Mouse (Mus musculus): Measurements from ENCODE around the gene Nemf. TPM values are rescaled to one million over a fixed set of nuclear protein-coding genes. Genes with fewer than 3 reads are reported as not detected.
"Not testable (repeated sequence)": the region's sequence is repeated elsewhere in the genome, so short reads cannot be mapped to it uniquely, and the experiment has no call there.

The Nemf gene
- polyA plus RNA-seq, 1 experiment from 2014 or later, result 89.8 TPM

DNA sequence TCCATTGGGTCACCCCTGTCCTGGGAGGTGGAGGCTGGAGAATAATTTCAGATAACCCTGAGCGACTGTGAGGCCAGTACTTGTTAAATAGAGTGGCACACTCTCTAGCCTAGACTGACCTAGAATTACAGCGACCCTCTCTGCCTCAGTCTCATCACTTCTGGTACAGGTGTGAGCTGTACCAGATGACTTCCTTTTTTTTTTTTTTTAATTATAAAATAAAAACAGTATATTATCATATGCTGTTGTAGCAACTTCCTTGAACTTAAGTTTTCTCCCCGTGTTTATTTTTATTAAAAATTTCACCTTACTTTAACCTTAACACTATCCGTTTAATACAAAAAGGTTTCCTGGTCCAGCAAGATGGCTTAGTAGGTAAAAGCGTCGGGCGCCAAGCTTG is 14.0 kb upstream of the Nemf start:
- H3K27ac ChIP-seq (replicated peaks; ENCODE audit: low read depth, low read length), result peak overlapping the region; percentile 93
- H3K9me3 ChIP-seq (replicated peaks; ENCODE audit: control insufficient read depth, low read length), result no peaks in the 10 kb centered on the region
- H3K4me3 ChIP-seq (ENCODE audit: low read depth, low read length), result peak overlapping the region; percentile 100
- no peaks in the 10 kb centered on the region for H3K4me1 ChIP-seq (ENCODE audit: control insufficient read depth, insufficient read depth, low read length)
- H3K36me3 ChIP-seq (replicated peaks; ENCODE audit: control insufficient read depth, insufficient read depth, low read depth, low read length), result no peaks in the 10 kb centered on the region
- peak overlapping the region; percentile 66 for H3K4me2 ChIP-seq (ENCODE audit: low read depth, low read length)
- ATAC-seq (replicated peaks; ENCODE audit: insufficient number of reproducible peaks, low FRiP score, low TSS enrichment, low read depth) (no peak), DNase-seq (ENCODE audit: low spot score) (no peak)
- peak overlapping the region; percentile 97 for H3K9ac ChIP-seq (replicated peaks; ENCODE audit: low read length)
- WGBS, result 14% methylated on average over 7 of the region's 7 CpGs
- H3K27me3 ChIP-seq (ENCODE audit: control insufficient read depth, insufficient read depth, low read length), result no peaks in the 10 kb centered on the region

DNA sequence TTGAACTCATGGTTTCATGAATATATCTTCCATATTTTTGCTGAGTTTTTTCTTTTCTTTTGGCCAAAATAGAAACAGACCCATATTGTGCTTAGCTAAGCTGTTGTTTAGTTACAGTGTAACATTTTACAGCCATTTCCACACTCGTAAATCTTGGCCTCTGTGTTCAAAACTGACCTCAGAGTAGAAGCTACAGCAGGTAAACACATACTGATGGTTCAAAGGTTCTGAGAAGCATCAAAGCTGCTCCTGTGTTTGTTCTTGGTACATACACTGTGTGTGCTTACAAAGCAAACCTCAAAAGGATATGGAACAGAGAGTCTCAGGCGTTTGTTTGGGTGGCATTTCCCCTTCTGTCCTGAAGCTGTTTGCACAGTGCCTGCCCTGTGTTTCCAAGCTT is 10.6 kb upstream of the Nemf start:
- H3K9me3 ChIP-seq (replicated peaks; ENCODE audit: control insufficient read depth, low read length), result no peaks in the 10 kb centered on the region
- no peak overlapping the region for H3K4me2 ChIP-seq (ENCODE audit: low read depth, low read length)
- no peak overlapping the region for H3K9ac ChIP-seq (replicated peaks; ENCODE audit: low read length)
- no peaks in the 10 kb centered on the region for H3K36me3 ChIP-seq (replicated peaks; ENCODE audit: control insufficient read depth, insufficient read depth, low read depth, low read length)
- no peaks in the 10 kb centered on the region for H3K27me3 ChIP-seq (ENCODE audit: control insufficient read depth, insufficient read depth, low read length)
- ATAC-seq (replicated peaks; ENCODE audit: insufficient number of reproducible peaks, low FRiP score, low TSS enrichment, low read depth) (no peak), DNase-seq (ENCODE audit: low spot score) (no peak)
- WGBS, result 62% methylated on average over 2 of the region's 2 CpGs
- no peak overlapping the region for H3K27ac ChIP-seq (replicated peaks; ENCODE audit: low read depth, low read length)
- no peak overlapping the region for H3K4me3 ChIP-seq (ENCODE audit: low read depth, low read length)
- no peaks in the 10 kb centered on the region for H3K4me1 ChIP-seq (ENCODE audit: control insufficient read depth, insufficient read depth, low read length)

- Histone ChIP-seq H3K27me3 (ENCODE audit: control insufficient read depth, insufficient read depth, low read length) (no peaks in the 10 kb centered on the region), H3K4me3 (ENCODE audit: low read depth, low read length) (no peak overlapping the region), H3K9ac (replicated peaks; ENCODE audit: low read length) (no peak overlapping the region), H3K9me3 (replicated peaks; ENCODE audit: control insufficient read depth, low read length) (no peaks in the 10 kb centered on the region), H3K4me1 (ENCODE audit: control insufficient read depth, insufficient read depth, low read length) (no peaks in the 10 kb centered on the region), H3K27ac (replicated peaks; ENCODE audit: low read depth, low read length) (no peak overlapping the region), H3K36me3 (replicated peaks; ENCODE audit: control insufficient read depth, insufficient read depth, low read depth, low read length) (no peaks in the 10 kb centered on the region), H3K4me2 (ENCODE audit: low read depth, low read length) (no peak overlapping the region)
- ATAC-seq (replicated peaks; ENCODE audit: insufficient number of reproducible peaks, low FRiP score, low TSS enrichment, low read depth) (no peak), DNase-seq (ENCODE audit: low spot score) (peak; percentile 22)
Observed at GRCm38 (mm10) chr12:69366424-69366823, 9.5 kb upstream of the Nemf start.

DNA sequence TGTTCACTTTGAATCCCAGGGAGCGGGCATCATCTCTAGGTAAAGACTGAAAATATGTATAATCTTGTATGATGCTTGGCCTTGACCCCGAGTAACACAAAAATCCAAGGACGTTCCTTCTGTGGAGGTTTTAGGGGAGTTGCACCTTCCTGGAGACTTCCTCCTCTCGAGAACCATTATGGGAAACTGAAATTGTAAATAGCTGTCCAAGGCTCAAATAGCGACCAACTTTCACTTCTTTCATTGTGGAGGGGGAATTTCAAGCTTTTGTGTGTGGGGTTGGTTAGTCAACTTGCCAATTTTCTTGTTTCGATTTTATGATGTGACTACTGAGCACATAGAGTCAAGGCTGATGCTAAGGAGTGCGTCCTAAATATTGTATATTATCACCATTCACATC is 8.8 kb upstream of the Nemf start:
- ATAC-seq (replicated peaks; ENCODE audit: insufficient number of reproducible peaks, low FRiP score, low TSS enrichment, low read depth) (no peak), DNase-seq (ENCODE audit: low spot score) (no peak)
- WGBS, result 80% methylated on average over 7 of the region's 7 CpGs
- H3K27me3 ChIP-seq (ENCODE audit: control insufficient read depth, insufficient read depth, low read length), result no peaks in the 10 kb centered on the region
- no peak overlapping the region for H3K9ac ChIP-seq (replicated peaks; ENCODE audit: low read length)
- H3K4me1 ChIP-seq (ENCODE audit: control insufficient read depth, insufficient read depth, low read length), result no peaks in the 10 kb centered on the region
- no peak overlapping the region for H3K4me3 ChIP-seq (ENCODE audit: low read depth, low read length)
- no peaks in the 10 kb centered on the region for H3K36me3 ChIP-seq (replicated peaks; ENCODE audit: control insufficient read depth, insufficient read depth, low read depth, low read length)
- no peaks in the 10 kb centered on the region for H3K9me3 ChIP-seq (replicated peaks; ENCODE audit: control insufficient read depth, low read length)
- no peak overlapping the region for H3K4me2 ChIP-seq (ENCODE audit: low read depth, low read length)
- H3K27ac ChIP-seq (replicated peaks; ENCODE audit: low read depth, low read length), result no peak overlapping the region

DNA sequence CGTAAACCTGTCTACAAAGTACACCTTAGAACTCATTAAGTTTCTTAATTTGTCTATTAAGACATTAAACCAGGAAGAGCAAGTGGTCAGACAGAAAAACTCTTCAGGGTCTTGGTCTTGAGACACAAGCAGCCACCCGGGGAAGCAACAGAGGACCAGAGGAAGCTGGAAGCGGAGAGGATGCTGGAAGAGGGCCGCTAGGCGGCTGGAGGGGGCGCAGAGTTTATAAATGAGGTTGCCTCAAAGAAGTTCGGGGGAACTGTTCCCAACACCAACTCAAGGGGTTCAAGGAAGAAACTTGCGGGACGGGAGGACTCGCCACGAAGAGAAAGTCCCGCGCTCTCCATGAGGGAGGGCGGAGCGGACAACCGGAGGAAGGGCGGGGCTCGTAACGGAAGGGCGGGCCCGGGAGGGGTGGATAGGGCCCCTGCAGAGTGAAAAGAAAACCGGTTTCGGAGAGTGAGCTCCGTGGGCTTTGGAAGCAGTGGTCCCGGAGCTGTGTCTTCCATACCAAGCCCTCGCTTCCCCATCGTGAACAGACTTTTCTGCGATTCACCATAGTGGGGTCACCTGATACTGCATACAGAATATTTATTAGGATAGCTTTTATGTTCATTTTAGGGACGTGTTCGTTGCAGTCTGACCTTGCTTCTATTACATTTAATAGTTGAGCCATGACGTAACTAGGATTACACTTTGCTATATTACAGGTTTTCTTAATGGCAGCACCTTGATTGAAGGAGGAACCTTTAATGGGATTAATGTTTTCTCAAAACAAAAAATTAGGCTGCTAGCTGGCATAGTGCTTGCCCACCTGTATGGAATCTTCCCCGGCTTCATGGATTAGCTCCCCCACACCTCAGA is 7.2 kb upstream of the Nemf start:
- peak; percentile 79 for DNase-seq (ENCODE audit: low spot score)
- no peak; the same call in 1 of the 2 replicates for ATAC-seq (replicated peaks; ENCODE audit: insufficient number of reproducible peaks, low FRiP score, low TSS enrichment, low read depth)
- peak overlapping the region; percentile 71 for H3K9ac ChIP-seq (replicated peaks; ENCODE audit: low read length)
- no peaks in the 10 kb centered on the region for H3K9me3 ChIP-seq (replicated peaks; ENCODE audit: control insufficient read depth, low read length)
- H3K4me2 ChIP-seq (ENCODE audit: low read depth, low read length), result peak overlapping the region; percentile 68
- peak overlapping the region; percentile 65; the same call in 1 of the 2 replicates for H3K27ac ChIP-seq (replicated peaks; ENCODE audit: low read depth, low read length)
- no peaks in the 10 kb centered on the region for H3K36me3 ChIP-seq (replicated peaks; ENCODE audit: control insufficient read depth, insufficient read depth, low read depth, low read length)
- peak overlapping the region; percentile 52 for H3K4me3 ChIP-seq (ENCODE audit: low read depth, low read length)
- 5% methylated on average over 32 of the region's 32 CpGs for WGBS
- no peaks in the 10 kb centered on the region for H3K4me1 ChIP-seq (ENCODE audit: control insufficient read depth, insufficient read depth, low read length)
- H3K27me3 ChIP-seq (ENCODE audit: control insufficient read depth, insufficient read depth, low read length), result no peaks in the 10 kb centered on the region

DNA sequence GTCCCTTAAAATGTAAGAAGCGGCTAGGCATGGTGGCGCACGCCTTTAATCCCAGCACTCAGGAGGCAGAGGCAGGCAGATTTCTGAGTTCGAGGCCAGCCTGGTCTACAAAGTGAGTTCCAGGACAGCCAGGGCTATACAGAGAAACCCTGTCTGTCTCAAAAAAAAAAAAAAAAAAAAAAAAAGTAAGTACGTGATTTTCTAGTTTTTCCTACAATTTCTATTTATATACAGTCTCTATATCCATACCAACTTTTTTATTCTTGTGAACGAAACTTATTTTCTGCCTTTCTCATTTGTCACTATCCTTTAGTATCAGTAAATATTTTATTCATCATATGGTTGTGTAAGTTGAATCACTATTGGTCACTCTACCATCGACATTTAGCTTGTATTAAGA is 6.1 kb upstream of the Nemf start:
- H3K4me3 ChIP-seq (ENCODE audit: low read depth, low read length); H3K9me3 ChIP-seq (replicated peaks; ENCODE audit: control insufficient read depth, low read length); H3K36me3 ChIP-seq (replicated peaks; ENCODE audit: control insufficient read depth, insufficient read depth, low read depth, low read length); H3K4me1 ChIP-seq (ENCODE audit: control insufficient read depth, insufficient read depth, low read length); H3K27me3 ChIP-seq (ENCODE audit: control insufficient read depth, insufficient read depth, low read length); H3K9ac ChIP-seq (replicated peaks; ENCODE audit: low read length); H3K27ac ChIP-seq (replicated peaks; ENCODE audit: low read depth, low read length); DNase-seq (ENCODE audit: low spot score); H3K4me2 ChIP-seq (ENCODE audit: low read depth, low read length); ATAC-seq (replicated peaks; ENCODE audit: insufficient number of reproducible peaks, low FRiP score, low TSS enrichment, low read depth): not testable (repeated sequence)
- WGBS, result 93% methylated on average over 7 of the region's 7 CpGs

- H3K9ac ChIP-seq (replicated peaks; ENCODE audit: low read length), result no peak overlapping the region
- H3K4me2 ChIP-seq (ENCODE audit: low read depth, low read length), result no peak overlapping the region
- 41% methylated on average over 4 of the region's 4 CpGs for WGBS
- H3K27ac ChIP-seq (replicated peaks; ENCODE audit: low read depth, low read length), result no peak overlapping the region
- H3K9me3 ChIP-seq (replicated peaks; ENCODE audit: control insufficient read depth, low read length), result no peaks in the 10 kb centered on the region
- DNase-seq (ENCODE audit: low spot score), result no peak
- ATAC-seq (replicated peaks; ENCODE audit: insufficient number of reproducible peaks, low FRiP score, low TSS enrichment, low read depth), result no peak
- no peaks in the 10 kb centered on the region for H3K4me1 ChIP-seq (ENCODE audit: control insufficient read depth, insufficient read depth, low read length)
- H3K27me3 ChIP-seq (ENCODE audit: control insufficient read depth, insufficient read depth, low read length), result no peaks in the 10 kb centered on the region
- H3K4me3 ChIP-seq (ENCODE audit: low read depth, low read length), result no peak overlapping the region
- no peaks in the 10 kb centered on the region for H3K36me3 ChIP-seq (replicated peaks; ENCODE audit: control insufficient read depth, insufficient read depth, low read depth, low read length)
Observed at GRCm38 (mm10) chr12:69362388-69362787, 5.4 kb upstream of the Nemf start.

DNA sequence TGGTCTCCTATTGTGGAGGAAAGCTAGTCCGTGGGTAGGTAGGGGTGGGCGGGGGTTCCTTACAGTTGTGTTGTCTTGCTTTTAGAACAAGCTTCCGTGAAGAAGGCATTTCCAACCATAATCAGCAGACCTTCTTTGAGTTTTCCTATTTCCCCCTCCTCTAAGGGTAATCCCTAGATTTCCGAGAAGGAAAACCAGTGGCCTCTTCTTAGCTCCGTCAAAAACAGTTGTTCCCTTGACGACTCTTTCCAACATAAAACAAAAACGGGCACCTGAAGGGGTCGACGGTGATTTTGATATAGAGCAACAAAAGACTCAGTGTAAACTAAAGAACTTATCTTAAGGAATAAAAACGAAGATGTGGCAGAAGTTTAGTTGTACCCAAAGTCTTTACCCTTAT is 5.0 kb upstream of the Nemf start:
- Histone ChIP-seq H3K4me1 (ENCODE audit: control insufficient read depth, insufficient read depth, low read length) (no peaks in the 10 kb centered on the region), H3K36me3 (replicated peaks; ENCODE audit: control insufficient read depth, insufficient read depth, low read depth, low read length) (no peaks in the 10 kb centered on the region), H3K4me3 (ENCODE audit: low read depth, low read length) (peak overlapping the region; percentile 48), H3K27me3 (ENCODE audit: control insufficient read depth, insufficient read depth, low read length) (no peaks in the 10 kb centered on the region), H3K9ac (replicated peaks; ENCODE audit: low read length) (peak overlapping the region; percentile 65), H3K9me3 (replicated peaks; ENCODE audit: control insufficient read depth, low read length) (no peaks in the 10 kb centered on the region), H3K4me2 (ENCODE audit: low read depth, low read length) (peak overlapping the region; percentile 63), H3K27ac (replicated peaks; ENCODE audit: low read depth, low read length) (peak overlapping the region; percentile 75)
- WGBS, result 7% methylated on average over 10 of the region's 10 CpGs
- DNase-seq (ENCODE audit: low spot score) (no peak), ATAC-seq (replicated peaks; ENCODE audit: insufficient number of reproducible peaks, low FRiP score, low TSS enrichment, low read depth) (no peak)
